Mouse (Mus musculus): ENCODE results near the gene Spag5. TPM values are rescaled to one million over a fixed set of nuclear protein-coding genes. Genes with fewer than 3 reads are reported as not detected.
"Not testable (repeated sequence)": the region's sequence is repeated elsewhere in the genome, so short reads cannot be mapped to it uniquely, and the experiment has no call there.

The Spag5 gene
- polyA plus RNA-seq, 1 experiment from 2014 or later = 25.0 TPM

DNA sequence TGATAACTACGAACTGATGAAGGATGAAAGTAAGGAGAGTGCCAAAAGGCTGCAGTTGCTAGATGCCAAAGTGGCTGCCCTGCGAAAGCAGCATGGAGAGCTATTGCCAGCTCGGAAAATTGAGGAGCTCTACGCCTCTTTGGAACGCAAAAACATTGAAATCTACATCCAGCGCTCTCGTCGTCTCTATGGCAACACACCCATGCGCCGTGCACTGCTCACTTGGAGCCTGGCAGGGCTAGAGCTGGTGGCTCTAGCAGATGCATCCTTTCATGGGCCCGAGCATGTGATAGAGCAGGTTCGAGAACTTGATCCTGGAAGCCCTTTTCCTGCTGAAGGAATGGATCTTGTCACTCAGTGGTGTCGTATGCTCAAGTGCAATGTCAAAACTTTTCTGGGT, 29.3 kb upstream of the Spag5 start:
- Histone ChIP-seq H3K36me3 (ENCODE audit: control insufficient read depth, insufficient read depth, low read length) (peaks cover 98% of the 10 kb centered on the region), H3K9ac (ENCODE audit: low read length) (no peak overlapping the region), H3K27me3 (ENCODE audit: control insufficient read depth, insufficient read depth, low read length) (no peaks in the 10 kb centered on the region), H3K27ac (replicated peaks in 1 of 2; ENCODE audit: control insufficient read depth in 1 of 2, insufficient read depth in 1 of 2, low read depth in 2 of 2, low read length in 2 of 2) (no peak overlapping the region), H3K9me3 (ENCODE audit: control insufficient read depth, low read length) (no peaks in the 10 kb centered on the region), H3K4me2 (ENCODE audit: low read length) (no peak overlapping the region), H3K4me1 (ENCODE audit: control insufficient read depth in 2 of 2, insufficient read depth in 2 of 2, low read length in 2 of 2) (no peaks in the 10 kb centered on the region), H3K4me3 (ENCODE audit: control insufficient read depth in 1 of 2, insufficient read depth in 1 of 2, low read depth in 1 of 2, low read length in 2 of 2) (no peak overlapping the region)
- no peak for ATAC-seq (ENCODE audit: insufficient number of reproducible peaks, insufficient read depth, low FRiP score, low read depth)
- WGBS = 88% methylated on average over 13 of the region's 13 CpGs

DNA sequence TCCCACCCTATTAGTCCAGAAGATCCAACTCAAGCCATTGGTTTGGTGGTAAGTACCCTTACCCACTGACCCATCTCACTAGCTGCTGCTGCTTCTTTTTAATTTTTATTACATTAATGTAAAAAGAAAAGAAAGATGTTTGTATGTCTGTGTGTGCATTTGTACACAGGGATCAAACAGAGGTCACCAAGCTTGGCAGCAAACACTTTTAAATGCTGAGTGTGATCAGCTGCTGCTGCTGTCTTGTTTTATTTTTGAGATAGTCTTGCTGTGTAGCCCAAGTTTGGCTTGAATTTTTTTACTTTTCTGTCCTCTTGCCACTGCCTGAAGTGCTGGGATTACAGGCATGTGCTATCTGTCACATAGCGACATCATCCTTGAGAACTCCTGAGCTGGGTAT, 25.7 kb upstream of the Spag5 start:
- Histone ChIP-seq H3K4me2 (ENCODE audit: low read length) (no peak overlapping the region), H3K9ac (ENCODE audit: low read length) (no peak overlapping the region), H3K27ac (replicated peaks in 1 of 2; ENCODE audit: control insufficient read depth in 1 of 2, insufficient read depth in 1 of 2, low read depth in 2 of 2, low read length in 2 of 2) (no peak overlapping the region), H3K27me3 (ENCODE audit: control insufficient read depth, insufficient read depth, low read length) (no peaks in the 10 kb centered on the region), H3K9me3 (ENCODE audit: control insufficient read depth, low read length) (no peaks in the 10 kb centered on the region), H3K4me1 (ENCODE audit: control insufficient read depth in 2 of 2, insufficient read depth in 2 of 2, low read length in 2 of 2) (no peaks in the 10 kb centered on the region), H3K4me3 (ENCODE audit: control insufficient read depth in 1 of 2, insufficient read depth in 1 of 2, low read depth in 1 of 2, low read length in 2 of 2) (no peak overlapping the region), H3K36me3 (ENCODE audit: control insufficient read depth, insufficient read depth, low read length) (peaks cover 100% of the 10 kb centered on the region)
- ATAC-seq (ENCODE audit: insufficient number of reproducible peaks, insufficient read depth, low FRiP score, low read depth) = no peak
- WGBS = 93% methylated on average over 1 of the region's 1 CpGs

GRCm38 (mm10) chr11:78276169-78276568, 25.2 kb upstream of the Spag5 start:
- H3K9ac ChIP-seq (ENCODE audit: low read length); ATAC-seq (ENCODE audit: insufficient number of reproducible peaks, insufficient read depth, low FRiP score, low read depth); H3K4me1 ChIP-seq (ENCODE audit: control insufficient read depth in 2 of 2, insufficient read depth in 2 of 2, low read length in 2 of 2); H3K4me3 ChIP-seq (ENCODE audit: control insufficient read depth in 1 of 2, insufficient read depth in 1 of 2, low read depth in 1 of 2, low read length in 2 of 2); H3K27me3 ChIP-seq (ENCODE audit: control insufficient read depth, insufficient read depth, low read length); H3K9me3 ChIP-seq (ENCODE audit: control insufficient read depth, low read length); H3K27ac ChIP-seq (replicated peaks in 1 of 2; ENCODE audit: control insufficient read depth in 1 of 2, insufficient read depth in 1 of 2, low read depth in 2 of 2, low read length in 2 of 2); H3K4me2 ChIP-seq (ENCODE audit: low read length): not testable (repeated sequence)
- peaks cover 100% of the 10 kb centered on the region for H3K36me3 ChIP-seq (ENCODE audit: control insufficient read depth, insufficient read depth, low read length)
- 88% methylated on average over 4 of the region's 4 CpGs for WGBS

GRCm38 (mm10) chr11:78278853-78279252, 22.5 kb upstream of the Spag5 start:
- no peaks in the 10 kb centered on the region for H3K27me3 ChIP-seq (ENCODE audit: control insufficient read depth, insufficient read depth, low read length)
- H3K9me3 ChIP-seq (ENCODE audit: control insufficient read depth, low read length) = no peaks in the 10 kb centered on the region
- ATAC-seq (ENCODE audit: insufficient number of reproducible peaks, insufficient read depth, low FRiP score, low read depth) = no peak
- 69% methylated on average over 7 of the region's 7 CpGs for WGBS
- no peak overlapping the region for H3K4me3 ChIP-seq (ENCODE audit: control insufficient read depth in 1 of 2, insufficient read depth in 1 of 2, low read depth in 1 of 2, low read length in 2 of 2)
- H3K9ac ChIP-seq (ENCODE audit: low read length) = no peak overlapping the region
- H3K4me1 ChIP-seq (ENCODE audit: control insufficient read depth in 2 of 2, insufficient read depth in 2 of 2, low read length in 2 of 2) = no peaks in the 10 kb centered on the region
- no peak overlapping the region for H3K27ac ChIP-seq (replicated peaks in 1 of 2; ENCODE audit: control insufficient read depth in 1 of 2, insufficient read depth in 1 of 2, low read depth in 2 of 2, low read length in 2 of 2)
- peaks cover 100% of the 10 kb centered on the region for H3K36me3 ChIP-seq (ENCODE audit: control insufficient read depth, insufficient read depth, low read length)
- H3K4me2 ChIP-seq (ENCODE audit: low read length) = no peak overlapping the region

DNA sequence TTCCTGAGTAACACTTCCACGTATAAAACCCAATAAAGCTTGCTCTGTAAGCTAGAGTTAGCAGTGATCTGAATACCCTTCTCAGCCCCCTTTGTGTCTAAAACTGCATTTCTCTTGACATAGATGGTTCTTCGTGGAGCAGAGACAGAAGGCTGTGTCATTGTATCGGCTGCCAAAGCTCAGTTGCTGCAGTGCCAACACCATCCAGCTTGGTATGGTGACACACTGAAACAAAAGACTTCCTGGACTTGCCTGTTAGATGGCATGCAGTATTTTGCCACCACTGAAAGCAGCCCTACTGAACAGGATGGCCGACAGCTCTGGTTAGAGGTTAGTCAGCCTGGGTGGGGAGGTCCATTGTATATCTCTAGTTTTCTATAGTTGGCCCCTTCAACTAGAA, 21.7 kb upstream of the Spag5 start:
- Histone ChIP-seq H3K4me2 (ENCODE audit: low read length) (no peak overlapping the region), H3K4me3 (ENCODE audit: control insufficient read depth in 1 of 2, insufficient read depth in 1 of 2, low read depth in 1 of 2, low read length in 2 of 2) (no peak overlapping the region), H3K36me3 (ENCODE audit: control insufficient read depth, insufficient read depth, low read length) (peaks cover 100% of the 10 kb centered on the region), H3K27ac (replicated peaks in 1 of 2; ENCODE audit: control insufficient read depth in 1 of 2, insufficient read depth in 1 of 2, low read depth in 2 of 2, low read length in 2 of 2) (no peak overlapping the region), H3K9ac (ENCODE audit: low read length) (no peak overlapping the region), H3K9me3 (ENCODE audit: control insufficient read depth, low read length) (no peaks in the 10 kb centered on the region), H3K4me1 (ENCODE audit: control insufficient read depth in 2 of 2, insufficient read depth in 2 of 2, low read length in 2 of 2) (no peaks in the 10 kb centered on the region), H3K27me3 (ENCODE audit: control insufficient read depth, insufficient read depth, low read length) (no peaks in the 10 kb centered on the region)
- ATAC-seq (ENCODE audit: insufficient number of reproducible peaks, insufficient read depth, low FRiP score, low read depth) = no peak
- WGBS = 90% methylated on average over 4 of the region's 4 CpGs

GRCm38 (mm10) chr11:78289146-78289763, 12.1 kb upstream of the Spag5 start:
- H3K4me2 ChIP-seq (ENCODE audit: low read length) = no peak overlapping the region
- H3K9ac ChIP-seq (ENCODE audit: low read length) = no peak overlapping the region
- no peak for ATAC-seq (ENCODE audit: insufficient number of reproducible peaks, insufficient read depth, low FRiP score, low read depth)
- WGBS = 90% methylated on average over 7 of the region's 7 CpGs
- peaks cover 82% of the 10 kb centered on the region for H3K36me3 ChIP-seq (ENCODE audit: control insufficient read depth, insufficient read depth, low read length)
- no peak overlapping the region for H3K4me3 ChIP-seq (ENCODE audit: control insufficient read depth in 1 of 2, insufficient read depth in 1 of 2, low read depth in 1 of 2, low read length in 2 of 2)
- no peaks in the 10 kb centered on the region for H3K4me1 ChIP-seq (ENCODE audit: control insufficient read depth in 2 of 2, insufficient read depth in 2 of 2, low read length in 2 of 2)
- H3K27ac ChIP-seq (replicated peaks in 1 of 2; ENCODE audit: control insufficient read depth in 1 of 2, insufficient read depth in 1 of 2, low read depth in 2 of 2, low read length in 2 of 2) = no peak overlapping the region
- H3K9me3 ChIP-seq (ENCODE audit: control insufficient read depth, low read length) = no peaks in the 10 kb centered on the region
- H3K27me3 ChIP-seq (ENCODE audit: control insufficient read depth, insufficient read depth, low read length) = no peaks in the 10 kb centered on the region

- H3K36me3 ChIP-seq (ENCODE audit: control insufficient read depth, insufficient read depth, low read length) = peaks cover 68% of the 10 kb centered on the region
- H3K4me1 ChIP-seq (ENCODE audit: control insufficient read depth in 2 of 2, insufficient read depth in 2 of 2, low read length in 2 of 2) = no peaks in the 10 kb centered on the region
- no peak within 1 kb of the TSS for H3K9ac ChIP-seq (ENCODE audit: low read length)
- no peaks in the 10 kb centered on the region for H3K27me3 ChIP-seq (ENCODE audit: control insufficient read depth, insufficient read depth, low read length)
- no peak within 1 kb of the TSS for H3K4me3 ChIP-seq (ENCODE audit: control insufficient read depth in 1 of 2, insufficient read depth in 1 of 2, low read depth in 1 of 2, low read length in 2 of 2)
- H3K9me3 ChIP-seq (ENCODE audit: control insufficient read depth, low read length) = no peaks in the 10 kb centered on the region
- no peak within 1 kb of the TSS for H3K4me2 ChIP-seq (ENCODE audit: low read length)
- no peak for ATAC-seq (ENCODE audit: insufficient number of reproducible peaks, insufficient read depth, low FRiP score, low read depth)
- H3K27ac ChIP-seq (replicated peaks in 1 of 2; ENCODE audit: control insufficient read depth in 1 of 2, insufficient read depth in 1 of 2, low read depth in 2 of 2, low read length in 2 of 2) = no peak within 1 kb of the TSS
- WGBS = 87% methylated on average over 4 of the region's 4 CpGs
Observed at GRCm38 (mm10) chr11:78290654-78291053, 10.7 kb upstream of the Spag5 start, which contains the start of gene BC030499. BC030499 (plus strand) TSS chr11:78290841.

DNA sequence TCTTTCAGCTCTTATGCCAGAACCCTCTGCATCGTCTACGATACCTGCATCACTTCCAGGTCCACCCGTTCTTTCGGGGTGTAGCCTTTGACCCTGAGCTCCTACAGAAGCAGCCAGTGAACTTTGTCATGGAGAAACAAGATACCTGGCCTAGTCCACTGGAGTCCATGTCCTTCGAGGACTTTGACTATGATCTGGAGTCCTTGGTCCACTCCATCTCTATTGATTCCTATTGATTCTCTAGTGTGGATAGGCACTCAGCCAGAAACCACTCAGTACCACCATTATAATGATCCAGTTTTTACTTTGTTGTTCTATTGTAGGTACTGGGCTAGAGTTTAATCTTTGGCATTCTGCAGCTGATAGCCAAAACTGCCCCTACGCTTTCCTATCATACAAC, 6.7 kb upstream of the Spag5 start:
- peaks cover 29% of the 10 kb centered on the region for H3K36me3 ChIP-seq (ENCODE audit: control insufficient read depth, insufficient read depth, low read length)
- ATAC-seq (ENCODE audit: insufficient number of reproducible peaks, insufficient read depth, low FRiP score, low read depth) = no peak
- H3K9ac ChIP-seq (ENCODE audit: low read length) = no peak overlapping the region
- no peak overlapping the region for H3K4me2 ChIP-seq (ENCODE audit: low read length)
- no peaks in the 10 kb centered on the region for H3K27me3 ChIP-seq (ENCODE audit: control insufficient read depth, insufficient read depth, low read length)
- H3K27ac ChIP-seq (replicated peaks in 1 of 2; ENCODE audit: control insufficient read depth in 1 of 2, insufficient read depth in 1 of 2, low read depth in 2 of 2, low read length in 2 of 2) = no peak overlapping the region
- H3K4me1 ChIP-seq (ENCODE audit: control insufficient read depth in 2 of 2, insufficient read depth in 2 of 2, low read length in 2 of 2) = no peaks in the 10 kb centered on the region
- no peak overlapping the region for H3K4me3 ChIP-seq (ENCODE audit: control insufficient read depth in 1 of 2, insufficient read depth in 1 of 2, low read depth in 1 of 2, low read length in 2 of 2)
- WGBS = 93% methylated on average over 6 of the region's 6 CpGs
- H3K9me3 ChIP-seq (ENCODE audit: control insufficient read depth, low read length) = no peaks in the 10 kb centered on the region

All from heart, embryonic 14.5 days (tissue).